Mouse (Mus musculus) stomach, adult 2 months (tissue): ENCODE measurements around the gene Kank2. TPM values are rescaled to one million over a fixed set of nuclear protein-coding genes. Genes with fewer than 3 reads are reported as not detected.

Experiments used
- polyA plus RNA-seq: library from polyadenylated mRNA; depleted of rRNA; stranded (reverse); fragments of >200 nt; gene quantifications from 2 replicates; pipeline ENCODE4 v1.2.3, GENCODE M21; 2012; rRNA removed

The Kank2 gene
- 25.1 and 27.5 TPM in 2 replicates for polyA plus RNA-seq

DNA sequence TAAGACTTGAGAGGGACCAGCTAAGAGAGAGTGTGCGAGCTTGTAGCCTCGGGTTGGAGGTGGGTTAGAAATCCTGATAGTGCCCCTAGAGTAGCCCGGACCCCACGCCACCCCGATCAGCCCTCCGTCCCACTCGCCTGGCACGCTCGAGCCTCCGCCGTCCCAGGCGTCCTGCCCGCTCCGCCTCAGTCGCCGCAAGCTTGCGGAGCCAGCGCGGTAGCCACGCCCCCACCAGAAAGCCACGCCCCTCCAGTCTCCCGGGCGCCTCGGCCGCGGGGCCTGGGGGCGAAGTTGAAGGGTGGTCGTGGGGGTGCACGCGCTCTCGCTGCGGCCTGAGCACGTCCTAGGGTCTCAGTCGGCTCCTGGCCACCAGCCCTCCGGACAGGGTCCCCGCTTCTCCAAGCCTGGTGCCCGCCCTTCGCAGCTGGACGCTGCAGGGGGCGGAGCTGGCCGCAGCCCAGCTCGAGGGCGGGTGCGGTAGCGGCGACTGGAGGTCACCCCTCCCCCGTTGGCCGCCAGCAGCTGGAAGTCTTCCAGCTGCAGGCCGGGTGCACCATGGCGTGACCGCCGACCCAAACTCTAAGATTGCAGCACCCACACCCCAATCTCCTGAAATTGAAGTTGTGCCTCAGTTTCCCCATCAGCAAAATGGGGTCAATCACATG lies at the start of gene Kank2:
TSS of gene Kank2 (minus strand) at position 400 of the 665 bp plus-strand sequence.

DNA sequence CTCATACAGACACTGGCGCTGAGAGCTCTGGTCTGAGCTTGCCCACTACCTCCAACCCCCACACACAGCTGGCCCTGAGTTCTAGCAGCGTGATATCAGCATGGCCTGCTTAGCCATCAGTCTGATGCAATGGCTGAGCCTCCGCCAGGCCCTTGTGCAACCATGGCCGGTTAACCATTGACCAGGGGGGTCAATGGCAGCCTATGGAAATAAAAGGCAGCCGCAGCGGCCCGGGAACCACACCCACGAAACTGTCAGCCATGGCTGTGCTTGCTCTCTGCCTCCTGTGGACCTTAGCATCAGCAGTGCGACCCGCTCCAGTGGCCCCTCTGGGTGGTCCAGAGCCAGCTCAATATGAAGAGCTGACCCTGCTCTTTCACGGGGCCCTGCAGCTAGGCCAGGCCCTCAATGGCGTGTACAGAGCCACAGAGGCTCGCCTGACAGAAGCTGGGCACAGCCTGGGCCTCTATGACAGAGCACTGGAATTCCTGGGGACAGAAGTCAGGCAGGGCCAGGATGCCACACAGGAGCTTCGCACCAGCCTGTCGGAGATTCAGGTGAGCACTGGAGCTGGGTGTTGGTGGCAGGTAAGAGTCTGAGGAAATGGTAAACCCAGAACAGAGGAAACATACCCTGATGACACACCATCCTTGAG lies 36.8 kb upstream of the Kank2 start, which contains the start of gene Angptl8:
TSS of gene Angptl8 (plus strand) at position 253 of the 655 bp plus-strand sequence.

DNA sequence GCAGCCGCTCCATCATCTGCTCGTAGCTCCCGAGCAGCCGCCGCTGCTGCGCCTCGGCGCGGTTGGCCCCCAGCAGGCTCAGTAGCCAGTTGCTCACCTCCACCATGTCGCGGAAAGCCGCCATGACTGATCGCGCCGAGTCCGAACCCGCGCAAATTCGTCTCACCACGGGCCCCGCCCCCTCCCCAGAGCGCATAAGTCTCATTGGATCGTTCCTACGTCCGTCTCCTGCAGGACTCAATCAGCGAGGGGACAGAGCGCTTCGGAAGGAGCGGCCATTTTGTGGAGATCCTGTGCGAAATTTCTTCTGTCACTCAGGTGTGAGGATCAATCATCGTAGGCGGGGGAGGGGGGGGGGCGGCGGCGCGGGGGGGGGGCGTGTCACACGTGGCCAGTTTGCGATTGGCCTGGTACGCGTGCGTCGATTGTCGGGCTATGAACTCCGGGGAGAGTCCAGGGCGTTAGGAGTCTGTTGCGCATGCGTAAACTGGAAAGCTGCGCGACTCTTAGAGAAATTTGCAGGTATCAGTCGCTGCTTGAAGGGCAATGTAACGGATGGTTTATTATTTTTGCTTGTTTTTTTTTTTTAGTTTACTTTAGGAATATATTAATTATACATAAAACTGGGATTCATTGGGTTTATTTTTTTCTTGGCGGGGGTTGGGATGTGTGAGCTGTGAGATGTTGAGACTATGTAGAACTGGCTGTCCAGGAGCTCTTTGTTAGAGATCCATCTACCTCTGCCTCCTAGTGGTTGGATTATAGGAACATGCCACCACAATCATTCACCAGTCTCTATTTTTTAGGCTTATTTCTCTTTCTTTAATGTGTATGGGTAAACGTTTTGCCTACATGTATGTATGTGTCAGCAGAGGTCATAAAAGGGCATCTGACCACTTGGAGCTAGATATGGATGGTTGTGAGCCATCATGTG lies 38.1 kb downstream of the Kank2 start, which contains the start of gene Spc24:
TSS of gene Spc24 (minus strand) at position 149 of the 934 bp plus-strand sequence.

DNA sequence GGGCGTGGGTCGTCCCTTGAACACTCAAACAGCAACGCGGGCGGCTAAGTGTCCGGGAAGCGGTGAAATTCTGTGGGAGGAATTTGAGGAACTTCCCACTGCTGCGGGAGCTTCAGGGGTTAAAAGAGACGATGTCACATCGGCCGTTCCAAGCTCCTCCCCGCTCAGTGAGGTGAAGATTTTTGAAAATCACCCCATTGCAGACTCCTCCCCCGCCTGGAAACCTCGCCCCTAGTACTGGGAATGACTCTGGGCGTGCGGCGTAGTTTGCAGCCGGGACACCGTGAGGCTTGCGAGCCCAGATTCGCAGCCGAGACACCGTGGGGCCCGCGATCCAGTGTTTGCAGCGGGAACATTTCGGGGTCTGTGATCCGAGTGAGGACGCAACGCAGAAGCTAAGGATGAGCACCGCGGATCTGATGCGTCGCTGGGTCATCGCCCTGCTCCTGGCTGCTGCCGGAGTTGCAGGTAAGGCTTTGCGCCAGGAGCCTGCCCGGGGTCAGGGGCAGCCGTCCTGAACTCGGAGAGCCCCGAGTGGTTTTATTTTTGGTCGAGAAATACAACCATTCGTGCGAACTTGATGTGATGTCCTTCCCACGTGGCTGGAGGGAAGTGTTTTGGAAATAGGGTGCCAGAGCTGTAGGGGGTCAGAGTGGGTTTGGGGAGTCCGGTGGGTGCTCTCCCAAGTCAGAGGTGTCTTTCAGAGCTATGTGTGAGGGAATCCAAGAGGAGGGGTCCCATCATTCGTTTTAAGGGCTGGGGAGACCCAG lies 75.0 kb downstream of the Kank2 start, which contains the start of gene Ldlr:
TSS of gene Ldlr (plus strand) at position 107 of the 770 bp plus-strand sequence.

Other genes starting within 250 kb of the Kank2 start
- 9.2 and 11.1 TPM in 2 replicates for gene Timm29, start 206.0 kb downstream of the Kank2 start, polyA plus RNA-seq
- 29.0 and 33.8 TPM in 2 replicates for gene Yipf2, start 205.9 kb downstream of the Kank2 start, polyA plus RNA-seq
- gene Smarca4, start 182.6 kb downstream of the Kank2 start, polyA plus RNA-seq: 17.6 and 21.7 TPM in 2 replicates
- gene Ldlr, start 75.3 kb downstream of the Kank2 start, polyA plus RNA-seq: 30.2 and 35.2 TPM in 2 replicates
- gene Spc24, start 38.4 kb downstream of the Kank2 start, polyA plus RNA-seq: 3.7 and 4.8 TPM in 2 replicates
- 3.4 and 4.1 TPM in 2 replicates for gene Angptl8, start 36.8 kb upstream of the Kank2 start, polyA plus RNA-seq
- gene Dock6, start 53.9 kb upstream of the Kank2 start, polyA plus RNA-seq: 34.1 and 43.0 TPM in 2 replicates
- gene Rab3d, start 119.4 kb upstream of the Kank2 start, polyA plus RNA-seq: 153 and 157 TPM in 2 replicates
- 1.5 and 1.9 TPM in 2 replicates for gene Ccdc159, start 128.7 kb upstream of the Kank2 start, polyA plus RNA-seq
- gene Tmem205, start 128.8 kb upstream of the Kank2 start, polyA plus RNA-seq: 106 and 127 TPM in 2 replicates
- gene Plppr2, start 138.3 kb upstream of the Kank2 start, polyA plus RNA-seq: 9.0 and 10.0 TPM in 2 replicates
- 4.9 and 6.1 TPM in 2 replicates for gene Swsap1, start 157.0 kb upstream of the Kank2 start, polyA plus RNA-seq
- 1.6 and 2.4 TPM in 2 replicates for gene Epor, start 164.8 kb upstream of the Kank2 start, polyA plus RNA-seq
- gene Rgl3, start 190.7 kb upstream of the Kank2 start, polyA plus RNA-seq: 27.3 and 31.9 TPM in 2 replicates
- gene Ccdc151, start 203.9 kb upstream of the Kank2 start, polyA plus RNA-seq: not detected in 2 replicates
- gene Prkcsh, start 204.1 kb upstream of the Kank2 start, polyA plus RNA-seq: 51.0 and 53.4 TPM in 2 replicates